Mouse (Mus musculus) spleen, adult 2 months (tissue): Measurements from ENCODE around the gene Psmb2.

ENCODE experiments used
- CTCF ChIP-seq: fragments of 200-500 bp; IDR thresholded peaks from 2 replicates; pipeline ENCODE4 v1.5.1; 2011; ENCODE audit warnings: mild to moderate bottlenecking, inconsistent platforms; ENCODE audit not compliant: insufficient read depth, insufficient read length, insufficient replicate concordance; ENCODE audit errors: extremely low read depth
- POLR2A ChIP-seq: fragments of 200-500 bp; IDR thresholded peaks from 2 replicates; pipeline ENCODE4 v1.6.1; 2011; ENCODE audit warnings: low read depth, low read length, inconsistent platforms

DNA sequence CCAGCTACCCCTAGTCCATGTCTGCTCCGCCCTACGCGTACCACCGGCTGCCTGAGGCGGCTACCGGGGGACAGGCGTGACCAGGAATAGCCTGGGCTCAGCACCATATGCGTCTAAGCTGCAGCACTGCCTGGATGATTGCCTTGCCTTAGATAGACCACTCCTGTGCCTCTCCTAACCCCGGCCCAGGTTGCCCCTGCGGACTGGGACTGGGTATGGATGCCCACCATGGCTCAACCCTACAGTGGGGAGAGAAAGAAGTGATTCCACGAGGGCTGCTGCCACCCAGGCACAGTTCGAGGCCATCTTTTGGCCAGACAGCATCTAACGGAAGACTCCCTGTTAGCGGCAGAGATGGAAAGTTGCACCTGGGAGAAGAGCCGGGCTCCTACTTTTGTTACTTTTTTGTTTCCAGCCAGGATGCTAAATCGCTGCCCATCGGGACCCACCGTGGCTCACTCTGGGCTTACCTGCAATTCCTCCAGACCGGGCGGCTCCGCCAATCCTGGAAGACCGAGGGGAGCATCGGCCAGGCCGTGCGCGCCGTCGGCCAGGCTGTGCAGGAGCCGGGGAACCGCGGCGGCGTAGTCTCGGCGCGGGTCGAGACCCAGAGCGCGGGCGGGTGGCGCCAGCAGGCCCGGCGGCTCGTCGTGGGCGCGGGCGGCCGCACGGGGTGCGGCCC is 57.4 kb downstream of the Psmb2 start:
- TF ChIP-seq POLR2A (no peak), CTCF (no peak)
